Mouse (Mus musculus): ENCODE data around the gene Gm20388. TPM values are rescaled to one million over a fixed set of nuclear protein-coding genes. Genes with fewer than 3 reads are reported as not detected.

The Gm20388 gene
- total RNA-seq, 1 experiment: 27.0 TPM

GRCm38 (mm10) chr8:122702301-122702941 lies 2791.8 kb downstream of the Gm20388 start:
- Histone ChIP-seq H3K36me3 (ENCODE audit: control insufficient read depth, insufficient read depth, low read length, poor library complexity, severe bottlenecking) (no peaks in the 10 kb centered on the region), H3K4me1 (ENCODE audit: control insufficient read depth in 2 of 2, insufficient read depth in 2 of 2, low read length in 2 of 2, poor library complexity in 1 of 2) (peaks cover 0 to 10% of the 10 kb centered on the region in 2 experiments; a peak in 2 of 4 replicates), H3K4me3 (ENCODE audit: insufficient read depth in 1 of 2, low read depth in 1 of 2, low read length in 2 of 2, poor library complexity in 1 of 2, severe bottlenecking in 1 of 2) (no peak overlapping the region), H3K27ac (ENCODE audit: insufficient read depth, low read depth, low read length, poor library complexity, severe bottlenecking) (no peak overlapping the region), H3K9me3 (ENCODE audit: control insufficient read depth, insufficient read depth, low read depth, low read length) (no peaks in the 10 kb centered on the region), H3K9ac (ENCODE audit: insufficient read depth, low read depth, low read length, poor library complexity, severe bottlenecking) (no peak overlapping the region)
- TF ChIP-seq CHD2 (IDR thresholded peaks at IDR 0.05; ENCODE audit: low read depth, low read length) (no peak), MAFK (IDR thresholded peaks at IDR 0.05; ENCODE audit: insufficient read depth, low read depth, low read length) (no peak), HCFC1 (IDR thresholded peaks at IDR 0.05; ENCODE audit: borderline replicate concordance, insufficient read depth, low read length) (no peak), ZC3H11A (IDR thresholded peaks at IDR 0.05; ENCODE audit: borderline replicate concordance, low read depth, low read length) (no peak), ZNF384 (IDR thresholded peaks at IDR 0.05; ENCODE audit: low read depth, low read length) (no peak)
- DNase-seq (ENCODE audit: low read depth, low spot score): no peak
- in situ Hi-C loops (cut with MboI; ENCODE audit: low sequenced_read_pairs in 2 of 2, unreplicated experiment in 2 of 2): no loop called here

GRCm38 (mm10) chr8:122702957-122703356 lies 2792.3 kb downstream of the Gm20388 start:
- TF ChIP-seq MAFK (IDR thresholded peaks at IDR 0.05; ENCODE audit: insufficient read depth, low read depth, low read length): no peak
- TF ChIP-seq ZC3H11A (IDR thresholded peaks at IDR 0.05; ENCODE audit: borderline replicate concordance, low read depth, low read length): no peak
- no peak for TF ChIP-seq ZNF384 (IDR thresholded peaks at IDR 0.05; ENCODE audit: low read depth, low read length)
- no peak for TF ChIP-seq HCFC1 (IDR thresholded peaks at IDR 0.05; ENCODE audit: borderline replicate concordance, insufficient read depth, low read length)
- no peak for TF ChIP-seq CHD2 (IDR thresholded peaks at IDR 0.05; ENCODE audit: low read depth, low read length)
- Histone ChIP-seq H3K4me1 (ENCODE audit: control insufficient read depth in 2 of 2, insufficient read depth in 2 of 2, low read length in 2 of 2, poor library complexity in 1 of 2) (peaks cover 0 to 9% of the 10 kb centered on the region in 2 experiments; a peak in 2 of 4 replicates), H3K9me3 (ENCODE audit: control insufficient read depth, insufficient read depth, low read depth, low read length) (no peaks in the 10 kb centered on the region), H3K27ac (ENCODE audit: insufficient read depth, low read depth, low read length, poor library complexity, severe bottlenecking) (no peak overlapping the region), H3K4me3 (ENCODE audit: insufficient read depth in 1 of 2, low read depth in 1 of 2, low read length in 2 of 2, poor library complexity in 1 of 2, severe bottlenecking in 1 of 2) (no peak overlapping the region), H3K9ac (ENCODE audit: insufficient read depth, low read depth, low read length, poor library complexity, severe bottlenecking) (no peak overlapping the region), H3K36me3 (ENCODE audit: control insufficient read depth, insufficient read depth, low read length, poor library complexity, severe bottlenecking) (no peaks in the 10 kb centered on the region)
- in situ Hi-C loops (cut with MboI; ENCODE audit: low sequenced_read_pairs in 2 of 2, unreplicated experiment in 2 of 2): no loop called here
- DNase-seq (ENCODE audit: low read depth, low spot score): no peak

- no peaks in the 10 kb centered on the region for H3K9me3 ChIP-seq (ENCODE audit: control insufficient read depth, insufficient read depth, low read depth, low read length)
- peaks cover 0 to 3% of the 10 kb centered on the region in 2 experiments; a peak in 1 of 4 replicates for H3K4me1 ChIP-seq (ENCODE audit: control insufficient read depth in 2 of 2, insufficient read depth in 2 of 2, low read length in 2 of 2, poor library complexity in 1 of 2)
- H3K9ac ChIP-seq (ENCODE audit: insufficient read depth, low read depth, low read length, poor library complexity, severe bottlenecking): no peak overlapping the region
- H3K27ac ChIP-seq (ENCODE audit: insufficient read depth, low read depth, low read length, poor library complexity, severe bottlenecking): no peak overlapping the region
- no peak for TF ChIP-seq HCFC1 (IDR thresholded peaks at IDR 0.05; ENCODE audit: borderline replicate concordance, insufficient read depth, low read length)
- TF ChIP-seq MAFK (IDR thresholded peaks at IDR 0.05; ENCODE audit: insufficient read depth, low read depth, low read length): no peak
- TF ChIP-seq CHD2 (IDR thresholded peaks at IDR 0.05; ENCODE audit: low read depth, low read length): no peak
- no peak for DNase-seq (ENCODE audit: low read depth, low spot score)
- H3K36me3 ChIP-seq (ENCODE audit: control insufficient read depth, insufficient read depth, low read length, poor library complexity, severe bottlenecking): no peaks in the 10 kb centered on the region
- in situ Hi-C loops (cut with MboI; ENCODE audit: low sequenced_read_pairs in 2 of 2, unreplicated experiment in 2 of 2): no loop called here
- no peak overlapping the region for H3K4me3 ChIP-seq (ENCODE audit: insufficient read depth in 1 of 2, low read depth in 1 of 2, low read length in 2 of 2, poor library complexity in 1 of 2, severe bottlenecking in 1 of 2)
Measured at GRCm38 (mm10) chr8:122704612-122705011, 2794.0 kb downstream of the Gm20388 start.

GRCm38 (mm10) chr8:122705901-122706561 lies 2795.4 kb downstream of the Gm20388 start:
- TF ChIP-seq ZNF384 (IDR thresholded peaks at IDR 0.05; ENCODE audit: low read depth, low read length): no peak
- no peak for TF ChIP-seq CHD2 (IDR thresholded peaks at IDR 0.05; ENCODE audit: low read depth, low read length)
- no peak for TF ChIP-seq ZC3H11A (IDR thresholded peaks at IDR 0.05; ENCODE audit: borderline replicate concordance, low read depth, low read length)
- no peak overlapping the region for H3K27ac ChIP-seq (ENCODE audit: insufficient read depth, low read depth, low read length, poor library complexity, severe bottlenecking)
- in situ Hi-C loops (cut with MboI; ENCODE audit: low sequenced_read_pairs in 2 of 2, unreplicated experiment in 2 of 2): no loop called here
- no peak for DNase-seq (ENCODE audit: low read depth, low spot score)
- H3K9ac ChIP-seq (ENCODE audit: insufficient read depth, low read depth, low read length, poor library complexity, severe bottlenecking): no peak overlapping the region
- no peaks in the 10 kb centered on the region for H3K9me3 ChIP-seq (ENCODE audit: control insufficient read depth, insufficient read depth, low read depth, low read length)
- H3K36me3 ChIP-seq (ENCODE audit: control insufficient read depth, insufficient read depth, low read length, poor library complexity, severe bottlenecking): no peaks in the 10 kb centered on the region
- no peak overlapping the region for H3K4me3 ChIP-seq (ENCODE audit: insufficient read depth in 1 of 2, low read depth in 1 of 2, low read length in 2 of 2, poor library complexity in 1 of 2, severe bottlenecking in 1 of 2)
- peaks cover 0 to 4% of the 10 kb centered on the region in 2 experiments; a peak in 1 of 4 replicates for H3K4me1 ChIP-seq (ENCODE audit: control insufficient read depth in 2 of 2, insufficient read depth in 2 of 2, low read length in 2 of 2, poor library complexity in 1 of 2)
